Mouse (Mus musculus) right cerebral cortex, postnatal 4 days (tissue): ENCODE measurements around the gene Gdpd4.

Experiments
- DNase-seq: peaks from one replicate; pipeline ENCODE4 v3.0.0-alpha.2; 2022

Gene Gdpd4

GRCm38 (mm10) chr7:98086346-98086745 is 166.6 kb downstream of the Gdpd4 start:
- no peak for DNase-seq

- DNase-seq, result no peak
Observed at GRCm38 (mm10) chr7:98095852-98096251, 176.1 kb downstream of the Gdpd4 start.

- no peak for DNase-seq
Observed at GRCm38 (mm10) chr7:98097557-98097956, 177.8 kb downstream of the Gdpd4 start.
